Mouse (Mus musculus): ENCODE measurements around the gene Tmem95. TPM values are rescaled to one million over a fixed set of nuclear protein-coding genes. Genes with fewer than 3 reads are reported as not detected.
"Not testable (repeated sequence)": the region's sequence is repeated elsewhere in the genome, so short reads cannot be mapped to it uniquely, and the experiment has no call there.

The Tmem95 gene
- polyA plus RNA-seq, 1 experiment from 2014 or later = not detected

- Histone ChIP-seq H3K4me3 (no peak overlapping the region), H3K4me2 (replicated peaks) (no peak overlapping the region), H3K27ac (no peak overlapping the region), H3K9me3 (replicated peaks) (no peaks in the 10 kb centered on the region), H3K27me3 (peaks cover 4% of the 10 kb centered on the region; the same call in 1 of the 2 replicates), H3K9ac (no peak overlapping the region), H3K36me3 (no peaks in the 10 kb centered on the region), H3K4me1 (no peaks in the 10 kb centered on the region)
- WGBS = 86% methylated on average over 7 of the region's 7 CpGs
- no peak for ATAC-seq (ENCODE audit: low FRiP score)
Measured at GRCm38 (mm10) chr11:69871822-69872221, 6.0 kb downstream of the Tmem95 start.

- no peaks in the 10 kb centered on the region for H3K36me3 ChIP-seq
- H3K4me2 ChIP-seq (replicated peaks) = no peak overlapping the region
- H3K4me3 ChIP-seq = no peak overlapping the region
- no peak overlapping the region for H3K9ac ChIP-seq
- 95% methylated on average over 2 of the region's 2 CpGs for WGBS
- H3K27ac ChIP-seq = no peak overlapping the region
- H3K9me3 ChIP-seq (replicated peaks) = no peaks in the 10 kb centered on the region
- no peaks in the 10 kb centered on the region for H3K4me1 ChIP-seq
- H3K27me3 ChIP-seq = peaks cover 5% of the 10 kb centered on the region; the same call in 1 of the 2 replicates
- ATAC-seq (ENCODE audit: low FRiP score) = no peak
Measured at GRCm38 (mm10) chr11:69870289-69871069, 7.3 kb downstream of the Tmem95 start.

DNA sequence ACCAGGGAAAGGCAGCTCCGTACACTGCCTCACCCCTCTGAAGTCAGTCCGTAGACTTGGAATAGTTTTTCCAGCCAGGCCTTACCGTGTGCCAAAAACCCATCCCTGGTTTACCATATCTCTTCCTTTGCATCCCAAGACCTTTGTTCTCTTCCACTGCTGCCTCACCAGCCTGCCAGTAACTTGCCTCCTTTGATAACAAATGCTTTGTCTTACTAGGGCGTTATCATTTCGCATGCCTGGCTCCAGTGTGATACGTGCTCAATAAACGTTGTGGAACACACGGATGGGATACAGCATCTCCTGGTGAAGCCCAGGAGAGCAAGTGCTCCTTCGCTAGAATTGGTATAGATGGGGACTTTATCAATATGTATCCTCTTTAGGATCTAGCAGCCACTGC lies 10.5 kb downstream of the Tmem95 start:
- Histone ChIP-seq H3K4me3 (no peak overlapping the region), H3K4me1 (no peaks in the 10 kb centered on the region), H3K36me3 (no peaks in the 10 kb centered on the region), H3K9ac (no peak overlapping the region), H3K27ac (no peak overlapping the region), H3K9me3 (replicated peaks) (no peaks in the 10 kb centered on the region), H3K27me3 (0 out of 2 replicates have a peak, but pooled peaks cover 5% of the 10 kb centered on the region), H3K4me2 (replicated peaks) (no peak overlapping the region)
- 74% methylated on average over 9 of the region's 9 CpGs for WGBS
- ATAC-seq (ENCODE audit: low FRiP score) = no peak

- Histone ChIP-seq H3K9me3 (replicated peaks) (no peaks in the 10 kb centered on the region), H3K27me3 (0 out of 2 replicates have a peak, but pooled peaks cover 5% of the 10 kb centered on the region), H3K27ac (no peak overlapping the region), H3K36me3 (no peaks in the 10 kb centered on the region), H3K4me3 (no peak overlapping the region), H3K4me2 (replicated peaks) (no peak overlapping the region), H3K4me1 (no peaks in the 10 kb centered on the region), H3K9ac (no peak overlapping the region)
- no peak for ATAC-seq (ENCODE audit: low FRiP score)
- 87% methylated on average over 9 of the region's 9 CpGs for WGBS
Measured at GRCm38 (mm10) chr11:69865561-69865960, 12.3 kb downstream of the Tmem95 start.

DNA sequence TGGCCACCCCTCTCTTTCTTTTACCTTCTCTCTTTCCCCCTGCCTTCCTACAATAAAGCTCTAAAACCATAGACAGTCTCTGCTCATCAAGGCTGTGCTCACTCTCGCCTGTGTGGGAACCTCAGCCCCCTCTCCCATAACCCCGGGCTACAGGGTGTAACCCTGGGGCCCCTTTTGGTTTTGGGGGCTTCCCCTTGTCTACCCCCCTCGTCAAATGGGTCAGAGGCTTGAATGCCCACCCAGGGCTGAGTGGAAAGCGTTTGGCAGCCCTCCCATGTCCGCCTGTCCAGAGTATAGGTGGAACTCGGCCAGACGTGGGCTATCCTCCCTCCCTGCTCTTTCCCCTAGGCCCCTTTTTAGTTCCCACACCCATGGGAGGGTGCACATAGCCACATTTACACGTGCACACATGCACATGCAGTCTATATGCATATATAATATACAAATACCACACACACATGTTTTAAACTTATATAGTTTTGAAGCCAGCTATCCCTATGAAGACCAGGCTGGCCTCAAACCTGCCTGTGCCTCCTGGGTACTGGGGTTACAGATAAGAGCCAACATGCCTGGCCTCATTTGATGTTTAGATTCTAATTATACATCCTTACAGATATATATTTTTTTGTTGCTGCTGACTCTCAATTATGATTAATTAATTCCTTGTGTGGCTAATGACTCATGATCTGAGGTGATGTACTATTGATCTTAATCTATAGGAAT lies 13.5 kb downstream of the Tmem95 start:
- Histone ChIP-seq H3K27me3 (peaks cover 10% of the 10 kb centered on the region), H3K9me3 (replicated peaks) (no peaks in the 10 kb centered on the region), H3K4me3 (no peak overlapping the region), H3K4me1 (no peaks in the 10 kb centered on the region), H3K36me3 (no peaks in the 10 kb centered on the region), H3K9ac (no peak overlapping the region), H3K27ac (no peak overlapping the region), H3K4me2 (replicated peaks) (no peak overlapping the region)
- 61% methylated on average over 8 of the region's 8 CpGs for WGBS
- ATAC-seq (ENCODE audit: low FRiP score) = no peak

DNA sequence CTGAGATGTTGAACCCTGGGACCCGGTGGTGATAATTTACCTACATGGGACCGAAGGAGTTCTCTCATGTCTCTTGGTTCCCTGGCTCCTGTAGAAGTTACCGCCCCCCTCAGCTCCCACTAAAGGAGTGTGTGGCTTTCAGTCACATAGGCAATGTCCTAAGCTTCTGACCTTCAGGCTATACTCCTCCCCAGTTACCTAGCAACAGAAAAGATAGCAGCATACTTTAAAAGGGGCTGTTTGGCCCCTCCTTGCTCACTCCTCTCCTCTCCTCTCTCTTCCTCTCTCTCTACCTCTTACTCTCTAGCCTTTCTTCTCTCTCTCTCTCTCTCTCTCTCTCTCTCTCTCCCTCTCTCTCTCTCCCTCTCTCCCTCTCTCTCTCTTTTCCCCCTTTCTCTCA lies 14.1 kb downstream of the Tmem95 start:
- not testable (repeated sequence) for ATAC-seq (ENCODE audit: low FRiP score); H3K9ac ChIP-seq; H3K36me3 ChIP-seq; H3K27ac ChIP-seq; H3K4me3 ChIP-seq; H3K9me3 ChIP-seq (replicated peaks); H3K4me2 ChIP-seq (replicated peaks); H3K4me1 ChIP-seq
- H3K27me3 ChIP-seq = peaks cover 15% of the 10 kb centered on the region
- WGBS = 78% methylated on average over 3 of the region's 3 CpGs

DNA sequence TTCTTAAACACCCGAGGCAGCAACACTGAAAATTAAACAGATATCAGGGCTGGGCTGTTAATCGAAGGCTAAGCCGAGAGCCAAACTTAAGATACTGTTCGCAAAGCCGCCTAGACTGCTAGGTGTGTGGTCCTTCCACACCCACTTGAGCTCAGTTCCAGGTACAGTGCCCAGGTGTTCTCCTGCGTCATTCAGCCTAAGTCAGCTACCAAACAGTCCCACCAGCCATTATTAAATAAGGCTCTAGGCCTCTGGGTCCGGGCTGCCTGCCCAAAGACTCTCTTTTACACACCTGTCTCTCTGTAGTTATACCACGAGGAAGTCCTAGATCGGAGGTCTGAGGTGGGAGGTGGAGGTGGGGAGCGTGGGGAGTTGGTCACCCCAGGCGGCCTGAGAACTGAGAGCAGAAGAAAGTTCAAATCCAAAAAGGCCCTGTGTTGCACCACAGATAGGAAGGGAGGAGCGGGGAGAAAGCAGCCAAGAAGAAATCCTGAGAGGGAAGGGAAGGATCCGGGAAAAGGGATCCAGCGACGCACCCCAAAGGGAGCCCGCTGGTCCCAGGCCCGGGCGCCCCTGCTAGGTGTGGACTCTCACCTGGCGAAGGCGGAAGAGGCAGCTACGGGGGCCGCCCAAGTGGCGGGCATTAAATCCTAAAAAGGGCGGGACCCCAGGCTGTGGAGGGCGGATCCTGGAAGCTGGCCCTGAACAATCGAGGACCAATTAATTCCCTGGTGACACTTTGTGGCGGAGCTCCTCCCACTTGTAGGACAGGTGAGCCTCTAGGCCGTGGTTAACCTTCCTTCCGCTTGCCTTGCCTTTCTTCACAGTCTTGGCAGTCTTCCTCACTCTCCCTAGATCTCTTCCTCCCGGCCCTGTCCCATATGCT lies 19.5 kb downstream of the Tmem95 start, which contains the start of gene Tnk1:
TSS of gene Tnk1 (minus strand) at position 618 of the 886 bp plus-strand sequence.
- Histone ChIP-seq H3K9ac (no peak within 1 kb of the TSS), H3K27me3 (peaks cover 32% of the 10 kb centered on the region), H3K36me3 (no peaks in the 10 kb centered on the region), H3K4me3 (no peak within 1 kb of the TSS), H3K9me3 (replicated peaks) (no peaks in the 10 kb centered on the region), H3K27ac (no peak within 1 kb of the TSS), H3K4me1 (peaks cover 4% of the 10 kb centered on the region; the same call in 1 of the 2 replicates), H3K4me2 (replicated peaks) (no peak within 1 kb of the TSS; the same call in 1 of the 2 replicates)
- ATAC-seq (ENCODE audit: low FRiP score) = no peak
- WGBS = 23% methylated on average over 30 of the region's 30 CpGs

GRCm38 (mm10) chr11:69855347-69855746 lies 22.5 kb downstream of the Tmem95 start:
- Histone ChIP-seq H3K4me2 (replicated peaks) (no peak overlapping the region), H3K9me3 (replicated peaks) (no peaks in the 10 kb centered on the region), H3K27ac (no peak overlapping the region), H3K4me3 (no peak overlapping the region), H3K4me1 (peaks cover 9% of the 10 kb centered on the region; the same call in 1 of the 2 replicates), H3K27me3 (peaks cover 32% of the 10 kb centered on the region), H3K9ac (no peak overlapping the region), H3K36me3 (peaks cover 23% of the 10 kb centered on the region)
- WGBS = 19% methylated on average over 16 of the region's 16 CpGs
- peak; percentile 57; the same call in 1 of the 2 replicates for ATAC-seq (ENCODE audit: low FRiP score)

DNA sequence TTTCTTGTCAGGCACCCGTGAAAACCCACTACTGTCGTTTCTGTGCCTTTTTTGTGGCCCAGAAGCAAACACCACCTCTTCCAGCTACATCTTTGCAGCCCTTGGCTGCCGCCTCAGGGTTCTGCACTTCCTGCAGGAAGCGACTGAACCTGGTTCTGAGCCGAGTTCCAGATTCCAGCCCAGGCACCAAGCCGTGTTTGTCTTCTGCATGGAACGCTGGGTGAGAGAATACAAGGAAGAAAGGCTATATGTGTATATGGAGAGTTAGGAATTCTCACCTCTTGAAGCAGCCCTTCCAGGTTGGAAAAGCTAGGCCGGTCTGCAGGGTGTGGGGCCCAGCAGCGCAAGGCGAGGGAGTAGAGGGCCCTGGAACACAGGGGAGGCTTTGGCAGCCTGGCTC lies 23.1 kb downstream of the Tmem95 start:
- Histone ChIP-seq H3K4me2 (replicated peaks) (no peak overlapping the region), H3K27ac (no peak overlapping the region), H3K4me3 (no peak overlapping the region), H3K27me3 (peaks cover 29% of the 10 kb centered on the region), H3K4me1 (peaks cover 9% of the 10 kb centered on the region; the same call in 1 of the 2 replicates), H3K36me3 (peaks cover 29% of the 10 kb centered on the region), H3K9me3 (replicated peaks) (no peaks in the 10 kb centered on the region), H3K9ac (no peak overlapping the region)
- 85% methylated on average over 10 of the region's 10 CpGs for WGBS
- ATAC-seq (ENCODE audit: low FRiP score) = no peak

DNA sequence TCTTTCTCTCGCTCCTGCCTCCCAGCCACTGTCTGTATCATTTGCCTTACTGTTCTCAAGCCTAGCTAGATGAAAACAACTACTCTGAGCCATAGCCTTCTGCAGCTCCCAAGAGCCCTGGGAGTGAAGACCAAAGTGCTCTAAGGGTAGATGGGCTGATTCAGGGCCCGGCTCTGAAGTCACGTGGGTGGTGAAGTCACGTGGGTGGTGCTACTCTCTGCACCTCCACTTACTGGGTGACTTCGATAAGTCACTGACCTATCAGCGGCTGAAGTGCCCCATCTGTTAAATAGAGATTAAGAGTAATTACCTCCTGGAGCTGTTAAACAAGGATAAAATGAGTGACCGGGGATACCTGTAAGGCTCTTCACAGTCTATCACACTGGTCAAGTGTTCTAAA lies 23.8 kb downstream of the Tmem95 start:
- no peaks in the 10 kb centered on the region for H3K9me3 ChIP-seq (replicated peaks)
- no peak overlapping the region for H3K4me3 ChIP-seq
- no peak overlapping the region for H3K27ac ChIP-seq
- H3K27me3 ChIP-seq = peaks cover 24% of the 10 kb centered on the region
- no peak overlapping the region for H3K4me2 ChIP-seq (replicated peaks)
- 0 out of 2 replicates have a peak overlapping the region, but pooled peaks have one; percentile 18 for H3K9ac ChIP-seq
- WGBS = 73% methylated on average over 7 of the region's 7 CpGs
- H3K4me1 ChIP-seq = peaks cover 9% of the 10 kb centered on the region; the same call in 1 of the 2 replicates
- H3K36me3 ChIP-seq = peaks cover 36% of the 10 kb centered on the region
- ATAC-seq (ENCODE audit: low FRiP score) = no peak

- 79% methylated on average over 8 of the region's 8 CpGs for WGBS
- Histone ChIP-seq H3K4me2 (replicated peaks) (no peak overlapping the region), H3K27ac (no peak overlapping the region), H3K27me3 (no peaks in the 10 kb centered on the region), H3K9ac (no peak overlapping the region), H3K4me1 (peaks cover 31% of the 10 kb centered on the region), H3K4me3 (no peak overlapping the region), H3K9me3 (replicated peaks) (no peaks in the 10 kb centered on the region), H3K36me3 (peaks cover 46% of the 10 kb centered on the region)
- ATAC-seq (ENCODE audit: low FRiP score) = no peak
Measured at GRCm38 (mm10) chr11:69850754-69851153, 27.1 kb downstream of the Tmem95 start.

- Histone ChIP-seq H3K36me3 (peaks cover 46% of the 10 kb centered on the region), H3K4me1 (peaks cover 34% of the 10 kb centered on the region), H3K4me2 (replicated peaks) (no peak overlapping the region), H3K27me3 (no peaks in the 10 kb centered on the region), H3K4me3 (no peak overlapping the region), H3K27ac (no peak overlapping the region), H3K9me3 (replicated peaks) (no peaks in the 10 kb centered on the region), H3K9ac (no peak overlapping the region)
- ATAC-seq (ENCODE audit: low FRiP score) = no peak
- WGBS = 92% methylated on average over 15 of the region's 15 CpGs
Measured at GRCm38 (mm10) chr11:69849884-69850283, 27.9 kb downstream of the Tmem95 start.

All from hindbrain, embryonic 12.5 days (tissue).